Mouse (Mus musculus): ENCODE results near the gene Sdf2. TPM values are rescaled to one million over a fixed set of nuclear protein-coding genes. Genes with fewer than 3 reads are reported as not detected.

Sdf2 gene
- 77.1 and 112 TPM in 2 replicates for total RNA-seq (2014; rRNA removed)
- 107 and 113 TPM in 2 replicates for polyA plus RNA-seq (2015; fragmentation: Nextera tagmentation; extraction: Ambion mirVana)

DNA sequence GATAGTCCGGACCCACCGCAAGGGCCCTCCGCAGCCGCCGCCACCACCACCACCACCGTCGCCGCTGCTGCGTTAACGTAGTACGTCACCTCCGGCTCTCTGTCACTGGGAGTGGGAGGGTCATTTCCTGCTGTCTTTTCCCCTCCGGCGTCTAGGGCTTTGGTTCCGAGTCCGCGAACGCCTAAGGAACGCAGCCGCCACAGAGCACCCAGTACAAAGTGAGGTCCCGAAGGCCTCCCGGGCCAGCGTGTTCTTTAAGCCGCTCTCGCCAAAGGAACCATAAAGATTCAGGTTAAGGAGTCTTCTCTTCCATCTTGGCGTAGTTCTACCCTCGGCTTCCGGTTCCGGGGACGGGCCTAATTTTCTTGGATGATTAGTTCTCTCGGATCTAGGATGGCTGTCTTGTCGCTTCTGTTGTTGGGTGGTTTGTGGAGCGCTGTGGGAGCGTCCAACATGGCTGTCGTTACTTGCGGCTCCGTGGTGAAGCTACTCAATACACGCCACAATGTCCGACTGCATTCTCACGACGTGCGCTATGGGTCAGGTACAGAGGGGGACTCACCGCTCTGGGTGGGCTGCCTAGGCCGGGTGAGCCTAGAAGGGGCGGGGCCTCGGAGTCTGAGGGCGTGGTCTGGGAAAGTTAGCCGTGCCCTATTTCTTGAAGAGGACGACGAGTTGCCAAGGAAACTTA, at the start of gene Sdf2, which contains the start of gene Supt6:
TSS of gene Sdf2 (plus strand) at position 120 of the 691 bp plus-strand sequence.
TSS of gene Supt6 (minus strand) at position 361 of the 691 bp plus-strand sequence.
- H3K27me3 ChIP-seq (ENCODE audit: insufficient read depth, low read length) = no peaks in the 10 kb centered on the region
- TF ChIP-seq CTCF (IDR thresholded peaks at IDR 0.05; ENCODE audit: low read depth) = 0 out of 2 replicates have a peak, but pooled peaks have one; percentile 1
- H3K4me1 ChIP-seq (ENCODE audit: insufficient read depth, low read length) = peaks cover 14% of the 10 kb centered on the region
- WGBS = under 1% methylated on average over 50 of the region's 50 CpGs
- peak within 1 kb of the TSS; percentile 95 for H3K9ac ChIP-seq (replicated peaks; ENCODE audit: low read length)
- H3K9me3 ChIP-seq (ENCODE audit: low read length) = no peaks in the 10 kb centered on the region
- H3K4me3 ChIP-seq (ENCODE audit: low read length) = peak within 1 kb of the TSS; percentile 95
- no peaks in the 10 kb centered on the region for H3K36me3 ChIP-seq (ENCODE audit: insufficient read depth, low read length)
- peak within 1 kb of the TSS; percentile 81 for H3K4me2 ChIP-seq (ENCODE audit: low read depth, low read length)
- ATAC-seq (peak; percentile 94), DNase-seq (ENCODE audit: low spot score) (peak; percentile 91)
- H3K27ac ChIP-seq = peak within 1 kb of the TSS; percentile 99

DNA sequence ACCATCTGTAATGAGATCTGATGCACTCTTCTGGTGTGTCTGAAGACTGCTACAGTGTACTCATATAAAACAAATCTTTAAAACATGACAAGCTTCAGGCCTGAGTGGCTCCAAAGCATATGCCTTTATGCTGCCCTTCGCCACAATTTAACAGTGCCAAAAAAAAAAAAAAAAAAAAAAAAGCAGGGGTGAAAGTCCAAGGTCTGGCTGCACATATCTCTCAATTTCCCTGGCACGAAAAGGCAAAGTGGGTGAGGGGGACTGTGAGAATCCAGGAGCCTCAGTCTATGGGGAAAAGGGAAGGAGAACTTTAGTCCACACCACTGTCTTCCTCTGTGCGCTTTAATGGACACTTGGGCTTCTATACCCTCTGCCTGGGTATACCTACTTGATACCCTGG, 43.2 kb upstream of the Sdf2 start:
- H3K4me1 ChIP-seq (ENCODE audit: insufficient read depth, low read length) = no peaks in the 10 kb centered on the region
- no peaks in the 10 kb centered on the region for H3K27me3 ChIP-seq (ENCODE audit: insufficient read depth, low read length)
- H3K27ac ChIP-seq = no peak overlapping the region
- no peaks in the 10 kb centered on the region for H3K9me3 ChIP-seq (ENCODE audit: low read length)
- peaks cover 15% of the 10 kb centered on the region for H3K36me3 ChIP-seq (ENCODE audit: insufficient read depth, low read length)
- no peak for TF ChIP-seq CTCF (IDR thresholded peaks at IDR 0.05; ENCODE audit: low read depth)
- ATAC-seq = no peak
- H3K4me3 ChIP-seq (ENCODE audit: low read length) = no peak overlapping the region
- no peak overlapping the region for H3K9ac ChIP-seq (replicated peaks; ENCODE audit: low read length)
- DNase-seq (ENCODE audit: low spot score) = no peak
- no peak overlapping the region for H3K4me2 ChIP-seq (ENCODE audit: low read depth, low read length)
- 96% methylated on average over 3 of the region's 3 CpGs for WGBS

DNA sequence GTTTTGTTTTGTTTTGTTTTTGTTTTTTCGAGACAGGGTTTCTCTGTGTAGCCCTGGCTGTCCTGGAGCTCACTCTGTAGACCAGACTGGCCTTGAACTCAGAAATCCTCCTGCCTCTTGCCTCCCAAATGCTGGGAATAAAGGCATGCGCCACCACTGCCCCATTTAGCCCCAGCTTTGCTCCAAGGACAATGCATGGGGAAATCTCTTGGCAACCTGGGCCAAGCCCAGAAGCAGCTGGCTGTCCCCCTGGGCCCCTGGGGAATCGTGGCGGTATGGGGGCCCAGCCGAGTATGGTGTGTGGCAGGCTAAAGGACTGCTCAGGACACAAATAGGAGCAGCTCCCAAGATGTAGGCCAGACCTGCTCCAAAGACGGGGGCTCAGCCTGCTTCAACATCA, 41.3 kb upstream of the Sdf2 start:
- WGBS = 68% methylated on average over 6 of the region's 6 CpGs
- Histone ChIP-seq H3K4me1 (ENCODE audit: insufficient read depth, low read length) (no peaks in the 10 kb centered on the region), H3K9me3 (ENCODE audit: low read length) (no peaks in the 10 kb centered on the region), H3K27me3 (ENCODE audit: insufficient read depth, low read length) (no peaks in the 10 kb centered on the region), H3K36me3 (ENCODE audit: insufficient read depth, low read length) (peaks cover 34% of the 10 kb centered on the region), H3K4me3 (ENCODE audit: low read length) (no peak overlapping the region), H3K4me2 (ENCODE audit: low read depth, low read length) (no peak overlapping the region), H3K9ac (replicated peaks; ENCODE audit: low read length) (no peak overlapping the region), H3K27ac (peak overlapping the region; percentile 41; the same call in 1 of the 2 replicates)
- no peak for DNase-seq (ENCODE audit: low spot score)
- ATAC-seq = no peak
- TF ChIP-seq CTCF (IDR thresholded peaks at IDR 0.05; ENCODE audit: low read depth) = no peak

DNA sequence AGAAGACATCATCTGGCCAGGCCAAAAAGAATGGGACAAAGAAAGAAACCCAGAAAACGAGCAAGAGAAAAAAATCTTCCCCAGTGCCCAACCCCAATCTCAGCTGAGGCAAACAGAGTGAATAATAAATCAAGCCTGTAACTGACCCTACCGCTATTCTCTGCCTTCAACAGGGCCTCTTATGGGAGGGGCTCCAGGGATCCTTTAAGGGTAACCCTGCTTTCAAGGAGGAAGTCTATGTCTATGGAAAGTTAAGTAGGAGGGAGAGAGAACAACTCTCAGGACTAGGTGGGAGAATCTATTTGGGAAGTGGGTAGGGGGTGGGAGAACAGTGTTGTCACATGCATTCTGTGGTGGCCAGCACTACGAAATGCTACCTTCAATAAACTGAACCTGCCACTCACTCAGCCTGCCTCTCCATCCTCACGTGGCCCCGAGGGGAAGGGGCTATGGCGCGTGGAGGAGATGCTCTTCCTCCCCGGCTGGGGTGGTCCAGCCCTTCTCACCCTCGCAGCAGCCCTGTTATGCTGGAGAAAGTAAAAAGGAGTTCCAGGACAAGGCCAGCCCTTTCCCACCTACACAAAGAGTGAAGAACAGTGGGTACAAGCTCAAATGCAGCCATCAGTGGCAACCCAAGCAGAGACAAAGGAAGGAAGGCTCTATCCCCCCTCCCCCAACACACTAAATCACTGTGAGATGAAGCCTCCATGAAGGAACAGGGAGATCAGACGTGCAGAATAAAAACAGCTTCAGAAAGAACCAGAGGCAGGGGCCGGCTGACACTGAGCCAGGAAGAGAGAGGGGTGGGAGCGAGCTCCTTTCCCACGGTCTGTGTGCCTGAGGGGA, 40.0 kb upstream of the Sdf2 start:
- 52% methylated on average over 13 of the region's 13 CpGs for WGBS
- H3K4me2 ChIP-seq (ENCODE audit: low read depth, low read length) = no peak overlapping the region
- no peaks in the 10 kb centered on the region for H3K27me3 ChIP-seq (ENCODE audit: insufficient read depth, low read length)
- peak overlapping the region; percentile 41; the same call in 1 of the 2 replicates for H3K27ac ChIP-seq
- TF ChIP-seq CTCF (IDR thresholded peaks at IDR 0.05; ENCODE audit: low read depth) = no peak
- no peak overlapping the region for H3K9ac ChIP-seq (replicated peaks; ENCODE audit: low read length)
- peaks cover 47% of the 10 kb centered on the region for H3K36me3 ChIP-seq (ENCODE audit: insufficient read depth, low read length)
- ATAC-seq = peak; percentile 30; the same call in 1 of the 2 replicates
- H3K4me3 ChIP-seq (ENCODE audit: low read length) = no peak overlapping the region
- H3K4me1 ChIP-seq (ENCODE audit: insufficient read depth, low read length) = no peaks in the 10 kb centered on the region
- no peaks in the 10 kb centered on the region for H3K9me3 ChIP-seq (ENCODE audit: low read length)
- DNase-seq (ENCODE audit: low spot score) = no peak

DNA sequence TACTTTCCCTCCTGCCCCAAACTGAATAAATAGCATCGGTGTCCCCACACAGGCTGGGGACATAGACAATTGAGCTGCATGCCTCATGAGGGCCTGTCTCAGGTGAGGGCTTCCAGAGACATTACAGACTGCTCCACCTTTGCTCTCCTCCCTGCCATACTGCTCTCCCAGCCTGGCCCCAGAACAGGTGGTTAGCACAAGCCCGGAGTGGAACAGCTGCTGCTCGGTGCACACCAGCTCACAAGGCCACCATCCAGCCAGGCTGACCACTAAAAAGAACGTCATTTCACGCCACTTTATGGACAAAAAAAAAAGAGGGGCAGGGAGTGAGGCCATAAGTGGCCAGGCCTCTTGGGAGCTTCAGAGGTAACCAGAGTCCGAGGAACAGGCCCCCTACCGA, 38.4 kb upstream of the Sdf2 start:
- H3K4me1 ChIP-seq (ENCODE audit: insufficient read depth, low read length) = no peaks in the 10 kb centered on the region
- no peak overlapping the region for H3K27ac ChIP-seq
- no peak overlapping the region for H3K9ac ChIP-seq (replicated peaks; ENCODE audit: low read length)
- no peak for ATAC-seq
- H3K36me3 ChIP-seq (ENCODE audit: insufficient read depth, low read length) = peaks cover 61% of the 10 kb centered on the region
- H3K9me3 ChIP-seq (ENCODE audit: low read length) = no peaks in the 10 kb centered on the region
- no peaks in the 10 kb centered on the region for H3K27me3 ChIP-seq (ENCODE audit: insufficient read depth, low read length)
- 66% methylated on average over 7 of the region's 7 CpGs for WGBS
- DNase-seq (ENCODE audit: low spot score) = no peak
- TF ChIP-seq CTCF (IDR thresholded peaks at IDR 0.05; ENCODE audit: low read depth) = no peak
- no peak overlapping the region for H3K4me3 ChIP-seq (ENCODE audit: low read length)
- H3K4me2 ChIP-seq (ENCODE audit: low read depth, low read length) = no peak overlapping the region

DNA sequence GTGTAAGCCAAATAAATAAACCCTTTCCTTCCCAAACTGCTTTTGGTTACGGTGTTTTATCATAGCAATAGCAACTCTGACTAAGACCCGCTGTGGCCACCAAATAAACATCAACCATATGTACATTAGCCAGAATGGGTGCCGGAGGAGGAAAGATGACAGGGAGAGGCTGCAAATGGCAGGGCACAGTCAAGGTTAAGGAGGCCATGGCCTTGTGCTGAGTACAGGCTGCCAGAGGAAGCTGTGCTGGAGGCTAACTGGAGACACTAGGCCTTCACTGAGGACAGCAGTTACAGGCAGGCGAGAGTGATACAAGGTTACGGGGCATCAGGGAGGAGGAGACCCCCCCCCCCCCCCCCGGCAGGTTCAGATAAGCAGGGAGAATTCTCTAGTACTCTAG, 35.7 kb upstream of the Sdf2 start:
- 97% methylated on average over 6 of the region's 6 CpGs for WGBS
- Histone ChIP-seq H3K27ac (no peak overlapping the region), H3K4me3 (ENCODE audit: low read length) (no peak overlapping the region), H3K4me2 (ENCODE audit: low read depth, low read length) (no peak overlapping the region), H3K27me3 (ENCODE audit: insufficient read depth, low read length) (no peaks in the 10 kb centered on the region), H3K36me3 (ENCODE audit: insufficient read depth, low read length) (peaks cover 80% of the 10 kb centered on the region), H3K4me1 (ENCODE audit: insufficient read depth, low read length) (no peaks in the 10 kb centered on the region), H3K9ac (replicated peaks; ENCODE audit: low read length) (no peak overlapping the region), H3K9me3 (ENCODE audit: low read length) (no peaks in the 10 kb centered on the region)
- ATAC-seq (no peak), DNase-seq (ENCODE audit: low spot score) (no peak)
- no peak for TF ChIP-seq CTCF (IDR thresholded peaks at IDR 0.05; ENCODE audit: low read depth)

Measured in hindbrain, postnatal 0 days (tissue).